In the genomic region with DNA sequence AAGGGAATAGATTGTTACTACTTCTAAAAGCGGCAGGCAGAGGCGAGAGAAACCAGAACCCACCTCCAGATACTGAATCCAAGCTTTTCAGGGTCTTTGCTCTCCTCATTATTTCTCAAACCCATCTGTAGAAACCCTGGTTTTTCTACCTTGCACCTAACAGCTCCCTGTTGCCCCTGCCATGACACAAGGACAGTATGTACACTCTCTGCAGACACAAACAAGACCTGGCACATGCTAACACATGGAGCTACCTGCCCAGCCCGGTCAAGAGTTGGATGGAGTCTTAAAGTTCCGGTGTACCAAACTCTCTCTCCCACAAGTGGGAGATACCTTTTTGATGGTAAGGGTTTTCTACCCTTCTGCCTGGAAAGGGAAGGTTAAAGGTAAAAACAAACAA, we compare ENCODE assay signal across 9 mouse cellular contexts.
DNase-seq lines count a peak whose midpoint lies in the region; ATAC-seq and TF ChIP-seq lines count a peak whose summit lies in the region.
"Had no signal": no experiment of that assay in that cellular context is flagged by ENCODE, and none has a peak within 500 bp of the region (broad histone marks: within the 10 kb centered on the region; RNA-seq: fewer than 3 reads in every experiment).

No protein-coding gene starts in this region.

- no peak overlapping the region for H3K4me2 ChIP-seq in neural tube, embryonic 15.5 days
- H3K4me2 ChIP-seq: liver, embryonic 13.5 days had no signal

- 83% methylated on average over 4 of the region's 4 CpGs for WGBS in hindbrain, embryonic 10.5 days
- 72% methylated on average over 4 of the region's 4 CpGs for WGBS in limb, embryonic 10.5 days
- WGBS in neural tube, embryonic 15.5 days = 88% methylated on average over 4 of the region's 4 CpGs

- peaks cover 52% of the 10 kb centered on the region for H3K4me1 ChIP-seq in hindbrain, embryonic 10.5 days (replicated peaks)
- peaks cover 59% of the 10 kb centered on the region for H3K4me1 ChIP-seq in limb, embryonic 10.5 days
- peaks cover 43% of the 10 kb centered on the region for H3K4me1 ChIP-seq in neural tube, embryonic 15.5 days

- no peak for TF ChIP-seq CTCF in left cerebral cortex, adult 2 months (IDR thresholded peaks at IDR 0.05)

- no peak overlapping the region for H3K9ac ChIP-seq in neural tube, embryonic 15.5 days (replicated peaks)
- H3K9ac ChIP-seq: liver, embryonic 13.5 days had no signal

- no peaks in the 10 kb centered on the region for H3K9me3 ChIP-seq in hindbrain, embryonic 10.5 days
- H3K9me3 ChIP-seq in limb, embryonic 10.5 days (replicated peaks) = no peaks in the 10 kb centered on the region
- no peaks in the 10 kb centered on the region for H3K9me3 ChIP-seq in neural tube, embryonic 15.5 days (replicated peaks)
- H3K9me3 ChIP-seq: liver, embryonic 13.5 days had no signal

- no peaks in the 10 kb centered on the region for H3K27me3 ChIP-seq in hindbrain, embryonic 10.5 days (ENCODE audit: insufficient read depth, poor library complexity, severe bottlenecking)
- no peaks in the 10 kb centered on the region for H3K27me3 ChIP-seq in limb, embryonic 10.5 days (ENCODE audit: low read depth, poor library complexity, severe bottlenecking)
- no peaks in the 10 kb centered on the region for H3K27me3 ChIP-seq in neural tube, embryonic 15.5 days (replicated peaks)
- H3K27me3 ChIP-seq: liver, embryonic 13.5 days had no signal

- intact Hi-C loops in left cerebral cortex, adult 2 months (cut with DNase I) = loop anchor here (5.0 kb wide), 2 partner anchors 57 to 123 kb away; no protein-coding TSS in a partner anchor

- no peak for DNase-seq in left cerebral cortex, adult 2 months (ENCODE audit: extremely low spot score in 1 of 2, low spot score in 2 of 2)
- DNase-seq in left cerebral cortex, adult 11 months (ENCODE audit: low spot score) = no peak
- no peak for DNase-seq in hindbrain, embryonic 10.5 days (ENCODE audit: low spot score)
- DNase-seq in limb, embryonic 10.5 days (ENCODE audit: low spot score) = peak; percentile 28
- no peak for DNase-seq in lung, postnatal 36 days
- no peak for DNase-seq in spleen, postnatal 10 days (ENCODE audit: low spot score in 2 of 2)
- DNase-seq: liver, embryonic 13.5 days; thymus, adult 18-20 months had no signal

- no peak overlapping the region for H3K4me3 ChIP-seq in left cerebral cortex, adult 2 months
- no peak overlapping the region for H3K4me3 ChIP-seq in hindbrain, embryonic 10.5 days
- no peak overlapping the region for H3K4me3 ChIP-seq in limb, embryonic 10.5 days
- no peak overlapping the region for H3K4me3 ChIP-seq in neural tube, embryonic 15.5 days (replicated peaks)
- H3K4me3 ChIP-seq: liver, embryonic 13.5 days had no signal

- H3K27ac ChIP-seq in left cerebral cortex, adult 2 months = peak overlapping the region; percentile 41; the same call in 1 of the 2 replicates
- H3K27ac ChIP-seq in hindbrain, embryonic 10.5 days = peak overlapping the region; percentile 88
- peak overlapping the region; percentile 73 for H3K27ac ChIP-seq in limb, embryonic 10.5 days
- H3K27ac ChIP-seq in neural tube, embryonic 15.5 days (replicated peaks) = peak overlapping the region; percentile 79
- H3K27ac ChIP-seq: liver, embryonic 13.5 days had no signal

- ATAC-seq in neural tube, embryonic 15.5 days (ENCODE audit: low FRiP score) = no peak

- no peaks in the 10 kb centered on the region for H3K36me3 ChIP-seq in hindbrain, embryonic 10.5 days
- no peaks in the 10 kb centered on the region for H3K36me3 ChIP-seq in limb, embryonic 10.5 days
- no peaks in the 10 kb centered on the region for H3K36me3 ChIP-seq in neural tube, embryonic 15.5 days
- H3K36me3 ChIP-seq: liver, embryonic 13.5 days had no signal
